Mouse (Mus musculus): ENCODE data around the gene Smyd3.

The Smyd3 gene

GRCm38 (mm10) chr1:179539054-179539453 lies 21.2 kb upstream of the Smyd3 start:
- ATAC-seq (ENCODE audit: insufficient number of reproducible peaks, low FRiP score, low TSS enrichment): no peak

- no peak for ATAC-seq (ENCODE audit: insufficient number of reproducible peaks, low FRiP score, low TSS enrichment)
Observed at GRCm38 (mm10) chr1:179519901-179520300, 2.1 kb upstream of the Smyd3 start.

GRCm38 (mm10) chr1:179516941-179517712 lies 714 bp downstream of the Smyd3 start:
- peak; percentile 50; the same call in 1 of the 2 replicates for ATAC-seq (ENCODE audit: insufficient number of reproducible peaks, low FRiP score, low TSS enrichment)

- ATAC-seq (ENCODE audit: insufficient number of reproducible peaks, low FRiP score, low TSS enrichment): no peak
Observed at GRCm38 (mm10) chr1:179511895-179512294, 5.9 kb downstream of the Smyd3 start.

GRCm38 (mm10) chr1:179510546-179511340 lies 7.1 kb downstream of the Smyd3 start:
- no peak for ATAC-seq (ENCODE audit: insufficient number of reproducible peaks, low FRiP score, low TSS enrichment)

GRCm38 (mm10) chr1:179506530-179507315 lies 11.1 kb downstream of the Smyd3 start:
- no peak for ATAC-seq (ENCODE audit: insufficient number of reproducible peaks, low FRiP score, low TSS enrichment)

- ATAC-seq (ENCODE audit: insufficient number of reproducible peaks, low FRiP score, low TSS enrichment): no peak
Observed at GRCm38 (mm10) chr1:179502565-179502964, 15.3 kb downstream of the Smyd3 start.

- ATAC-seq (ENCODE audit: insufficient number of reproducible peaks, low FRiP score, low TSS enrichment): no peak
Observed at GRCm38 (mm10) chr1:179499257-179499656, 18.6 kb downstream of the Smyd3 start.

GRCm38 (mm10) chr1:179492908-179493307 lies 24.9 kb downstream of the Smyd3 start:
- no peak for ATAC-seq (ENCODE audit: insufficient number of reproducible peaks, low FRiP score, low TSS enrichment)

- no peak for ATAC-seq (ENCODE audit: insufficient number of reproducible peaks, low FRiP score, low TSS enrichment)
Observed at GRCm38 (mm10) chr1:179488520-179488919, 29.3 kb downstream of the Smyd3 start.

GRCm38 (mm10) chr1:179487990-179488389 lies 29.9 kb downstream of the Smyd3 start:
- ATAC-seq (ENCODE audit: insufficient number of reproducible peaks, low FRiP score, low TSS enrichment): no peak

- no peak for ATAC-seq (ENCODE audit: insufficient number of reproducible peaks, low FRiP score, low TSS enrichment)
Observed at GRCm38 (mm10) chr1:179487238-179487637, 30.6 kb downstream of the Smyd3 start.

GRCm38 (mm10) chr1:179485784-179486540 lies 31.9 kb downstream of the Smyd3 start:
- no peak for ATAC-seq (ENCODE audit: insufficient number of reproducible peaks, low FRiP score, low TSS enrichment)

- ATAC-seq (ENCODE audit: insufficient number of reproducible peaks, low FRiP score, low TSS enrichment): no peak
Observed at GRCm38 (mm10) chr1:179480862-179481261, 37.0 kb downstream of the Smyd3 start.

- ATAC-seq (ENCODE audit: insufficient number of reproducible peaks, low FRiP score, low TSS enrichment): peak; percentile 40; the same call in 1 of the 2 replicates
Observed at GRCm38 (mm10) chr1:179477157-179477902, 40.5 kb downstream of the Smyd3 start.

- peak; percentile 52; the same call in 1 of the 2 replicates for ATAC-seq (ENCODE audit: insufficient number of reproducible peaks, low FRiP score, low TSS enrichment)
Observed at GRCm38 (mm10) chr1:179476461-179477156, 41.2 kb downstream of the Smyd3 start.

GRCm38 (mm10) chr1:179474776-179475175 lies 43.1 kb downstream of the Smyd3 start:
- no peak for ATAC-seq (ENCODE audit: insufficient number of reproducible peaks, low FRiP score, low TSS enrichment)

GRCm38 (mm10) chr1:179473920-179474643 lies 43.8 kb downstream of the Smyd3 start:
- ATAC-seq (ENCODE audit: insufficient number of reproducible peaks, low FRiP score, low TSS enrichment): no peak
